Mouse (Mus musculus): Measurements from ENCODE around the gene Pcid2. TPM values are rescaled to one million over a fixed set of nuclear protein-coding genes. Genes with fewer than 3 reads are reported as not detected.
A peak's percentile ranks its signal among the peaks of the same experiment; 100 is the strongest.

The Pcid2 gene
- polyA plus RNA-seq, 1 experiment from 2014 or later, result 38.4 TPM

- Histone ChIP-seq H3K27me3 (ENCODE audit: control insufficient read depth, insufficient read depth, low read depth, low read length) (no peaks in the 10 kb centered on the region), H3K27ac (ENCODE audit: low read length) (no peak overlapping the region), H3K4me3 (ENCODE audit: low read length) (no peak overlapping the region), H3K4me1 (replicated peaks; ENCODE audit: control insufficient read depth, insufficient read depth, low read length) (no peaks in the 10 kb centered on the region), H3K36me3 (ENCODE audit: control insufficient read depth, insufficient read depth, low read length) (no peaks in the 10 kb centered on the region), H3K9me3 (ENCODE audit: control insufficient read depth, low read length) (no peaks in the 10 kb centered on the region), H3K9ac (ENCODE audit: low read length) (no peak overlapping the region), H3K4me2 (ENCODE audit: low read depth, low read length) (no peak overlapping the region)
- no peak for ATAC-seq (ENCODE audit: low read depth)
- 75% methylated on average over 4 of the region's 4 CpGs for WGBS
These were observed 47.9 kb downstream of the Pcid2 start for GRCm38 (mm10) chr8:13057351-13057750.

GRCm38 (mm10) chr8:13050550-13050949 lies 54.7 kb downstream of the Pcid2 start:
- H3K9me3 ChIP-seq (ENCODE audit: control insufficient read depth, low read length), result no peaks in the 10 kb centered on the region
- 79% methylated on average over 10 of the region's 10 CpGs for WGBS
- no peak for ATAC-seq (ENCODE audit: low read depth)
- no peaks in the 10 kb centered on the region for H3K27me3 ChIP-seq (ENCODE audit: control insufficient read depth, insufficient read depth, low read depth, low read length)
- no peak overlapping the region for H3K4me3 ChIP-seq (ENCODE audit: low read length)
- no peak overlapping the region for H3K9ac ChIP-seq (ENCODE audit: low read length)
- no peak overlapping the region for H3K27ac ChIP-seq (ENCODE audit: low read length)
- no peaks in the 10 kb centered on the region for H3K4me1 ChIP-seq (replicated peaks; ENCODE audit: control insufficient read depth, insufficient read depth, low read length)
- H3K4me2 ChIP-seq (ENCODE audit: low read depth, low read length), result no peak overlapping the region
- no peaks in the 10 kb centered on the region for H3K36me3 ChIP-seq (ENCODE audit: control insufficient read depth, insufficient read depth, low read length)

GRCm38 (mm10) chr8:13047652-13048051 lies 57.6 kb downstream of the Pcid2 start:
- WGBS, result 57% methylated on average over 5 of the region's 5 CpGs
- no peak overlapping the region for H3K27ac ChIP-seq (ENCODE audit: low read length)
- no peak for ATAC-seq (ENCODE audit: low read depth)
- no peak overlapping the region for H3K9ac ChIP-seq (ENCODE audit: low read length)
- no peaks in the 10 kb centered on the region for H3K4me1 ChIP-seq (replicated peaks; ENCODE audit: control insufficient read depth, insufficient read depth, low read length)
- H3K4me3 ChIP-seq (ENCODE audit: low read length), result no peak overlapping the region
- no peaks in the 10 kb centered on the region for H3K9me3 ChIP-seq (ENCODE audit: control insufficient read depth, low read length)
- no peak overlapping the region for H3K4me2 ChIP-seq (ENCODE audit: low read depth, low read length)
- H3K36me3 ChIP-seq (ENCODE audit: control insufficient read depth, insufficient read depth, low read length), result no peaks in the 10 kb centered on the region
- no peaks in the 10 kb centered on the region for H3K27me3 ChIP-seq (ENCODE audit: control insufficient read depth, insufficient read depth, low read depth, low read length)

- H3K27ac ChIP-seq (ENCODE audit: low read length), result no peak overlapping the region
- H3K4me1 ChIP-seq (replicated peaks; ENCODE audit: control insufficient read depth, insufficient read depth, low read length), result no peaks in the 10 kb centered on the region
- H3K36me3 ChIP-seq (ENCODE audit: control insufficient read depth, insufficient read depth, low read length), result no peaks in the 10 kb centered on the region
- no peak overlapping the region for H3K4me2 ChIP-seq (ENCODE audit: low read depth, low read length)
- no peaks in the 10 kb centered on the region for H3K9me3 ChIP-seq (ENCODE audit: control insufficient read depth, low read length)
- WGBS, result 78% methylated on average over 4 of the region's 4 CpGs
- no peak overlapping the region for H3K9ac ChIP-seq (ENCODE audit: low read length)
- no peak for ATAC-seq (ENCODE audit: low read depth)
- no peak overlapping the region for H3K4me3 ChIP-seq (ENCODE audit: low read length)
- H3K27me3 ChIP-seq (ENCODE audit: control insufficient read depth, insufficient read depth, low read depth, low read length), result no peaks in the 10 kb centered on the region
These were observed 63.8 kb downstream of the Pcid2 start for GRCm38 (mm10) chr8:13041459-13041858.

GRCm38 (mm10) chr8:13039054-13039453 lies 66.2 kb downstream of the Pcid2 start:
- no peak overlapping the region for H3K9ac ChIP-seq (ENCODE audit: low read length)
- H3K9me3 ChIP-seq (ENCODE audit: control insufficient read depth, low read length), result no peaks in the 10 kb centered on the region

GRCm38 (mm10) chr8:13037569-13037968 lies 67.7 kb downstream of the Pcid2 start:
- H3K9ac ChIP-seq (ENCODE audit: low read length), result no peak overlapping the region
- 32% methylated on average over 5 of the region's 5 CpGs for WGBS

More at GRCm38 (mm10) chr8:13039054-13039453, 66.2 kb downstream of the Pcid2 start:
- Histone ChIP-seq H3K36me3 (ENCODE audit: control insufficient read depth, insufficient read depth, low read length) (no peaks in the 10 kb centered on the region), H3K27me3 (ENCODE audit: control insufficient read depth, insufficient read depth, low read depth, low read length) (no peaks in the 10 kb centered on the region), H3K4me2 (ENCODE audit: low read depth, low read length) (no peak overlapping the region), H3K4me1 (replicated peaks; ENCODE audit: control insufficient read depth, insufficient read depth, low read length) (no peaks in the 10 kb centered on the region), H3K4me3 (ENCODE audit: low read length) (no peak overlapping the region), H3K27ac (ENCODE audit: low read length) (no peak overlapping the region)
- no peak for ATAC-seq (ENCODE audit: low read depth)
- WGBS, result 65% methylated on average over 6 of the region's 6 CpGs

GRCm38 (mm10) chr8:13037015-13037414 lies 68.2 kb downstream of the Pcid2 start, which contains the start of gene F10:
TSS of gene F10 (plus strand) at chr8:13037308.
- no peak within 1 kb of the TSS for H3K27ac ChIP-seq (ENCODE audit: low read length)
- WGBS, result 66% methylated on average over 7 of the region's 7 CpGs
- H3K4me1 ChIP-seq (replicated peaks; ENCODE audit: control insufficient read depth, insufficient read depth, low read length), result no peaks in the 10 kb centered on the region
- ATAC-seq (ENCODE audit: low read depth), result no peak
- H3K9ac ChIP-seq (ENCODE audit: low read length), result no peak within 1 kb of the TSS
- H3K9me3 ChIP-seq (ENCODE audit: control insufficient read depth, low read length), result no peaks in the 10 kb centered on the region
- no peaks in the 10 kb centered on the region for H3K36me3 ChIP-seq (ENCODE audit: control insufficient read depth, insufficient read depth, low read length)
- no peak within 1 kb of the TSS for H3K4me2 ChIP-seq (ENCODE audit: low read depth, low read length)
- no peaks in the 10 kb centered on the region for H3K27me3 ChIP-seq (ENCODE audit: control insufficient read depth, insufficient read depth, low read depth, low read length)
- H3K4me3 ChIP-seq (ENCODE audit: low read length), result no peak within 1 kb of the TSS

More at GRCm38 (mm10) chr8:13037569-13037968, 67.7 kb downstream of the Pcid2 start:
- no peak overlapping the region for H3K27ac ChIP-seq (ENCODE audit: low read length)
- no peaks in the 10 kb centered on the region for H3K27me3 ChIP-seq (ENCODE audit: control insufficient read depth, insufficient read depth, low read depth, low read length)
- no peaks in the 10 kb centered on the region for H3K9me3 ChIP-seq (ENCODE audit: control insufficient read depth, low read length)
- H3K4me2 ChIP-seq (ENCODE audit: low read depth, low read length), result no peak overlapping the region
- H3K36me3 ChIP-seq (ENCODE audit: control insufficient read depth, insufficient read depth, low read length), result no peaks in the 10 kb centered on the region
- H3K4me1 ChIP-seq (replicated peaks; ENCODE audit: control insufficient read depth, insufficient read depth, low read length), result no peaks in the 10 kb centered on the region
- H3K4me3 ChIP-seq (ENCODE audit: low read length), result no peak overlapping the region
- ATAC-seq (ENCODE audit: low read depth), result 0 out of 2 replicates have a peak, but pooled peaks have one; percentile 26

GRCm38 (mm10) chr8:13036346-13036812 lies 68.9 kb downstream of the Pcid2 start:
- H3K27ac ChIP-seq (ENCODE audit: low read length), result no peak overlapping the region
- no peak overlapping the region for H3K9ac ChIP-seq (ENCODE audit: low read length)
- H3K4me2 ChIP-seq (ENCODE audit: low read depth, low read length), result no peak overlapping the region
- H3K36me3 ChIP-seq (ENCODE audit: control insufficient read depth, insufficient read depth, low read length), result no peaks in the 10 kb centered on the region
- 73% methylated on average over 10 of the region's 10 CpGs for WGBS
- H3K27me3 ChIP-seq (ENCODE audit: control insufficient read depth, insufficient read depth, low read depth, low read length), result no peaks in the 10 kb centered on the region
- no peak overlapping the region for H3K4me3 ChIP-seq (ENCODE audit: low read length)
- ATAC-seq (ENCODE audit: low read depth), result no peak
- H3K9me3 ChIP-seq (ENCODE audit: control insufficient read depth, low read length), result no peaks in the 10 kb centered on the region
- no peaks in the 10 kb centered on the region for H3K4me1 ChIP-seq (replicated peaks; ENCODE audit: control insufficient read depth, insufficient read depth, low read length)

GRCm38 (mm10) chr8:13028482-13028881 lies 76.8 kb downstream of the Pcid2 start:
- 0 out of 2 replicates have a peak, but pooled peaks have one; percentile 17 for ATAC-seq (ENCODE audit: low read depth)
- WGBS, result 44% methylated on average over 5 of the region's 5 CpGs
- Histone ChIP-seq H3K4me1 (replicated peaks; ENCODE audit: control insufficient read depth, insufficient read depth, low read length) (no peaks in the 10 kb centered on the region), H3K9ac (ENCODE audit: low read length) (no peak overlapping the region), H3K36me3 (ENCODE audit: control insufficient read depth, insufficient read depth, low read length) (no peaks in the 10 kb centered on the region), H3K27ac (ENCODE audit: low read length) (no peak overlapping the region), H3K27me3 (ENCODE audit: control insufficient read depth, insufficient read depth, low read depth, low read length) (no peaks in the 10 kb centered on the region), H3K4me3 (ENCODE audit: low read length) (no peak overlapping the region), H3K9me3 (ENCODE audit: control insufficient read depth, low read length) (no peaks in the 10 kb centered on the region), H3K4me2 (ENCODE audit: low read depth, low read length) (no peak overlapping the region)

GRCm38 (mm10) chr8:13027615-13028014 lies 77.6 kb downstream of the Pcid2 start:
- WGBS, result 81% methylated on average over 5 of the region's 5 CpGs
- no peak for ATAC-seq (ENCODE audit: low read depth)
- Histone ChIP-seq H3K4me1 (replicated peaks; ENCODE audit: control insufficient read depth, insufficient read depth, low read length) (no peaks in the 10 kb centered on the region), H3K9me3 (ENCODE audit: control insufficient read depth, low read length) (no peaks in the 10 kb centered on the region), H3K27ac (ENCODE audit: low read length) (no peak overlapping the region), H3K27me3 (ENCODE audit: control insufficient read depth, insufficient read depth, low read depth, low read length) (no peaks in the 10 kb centered on the region), H3K4me3 (ENCODE audit: low read length) (no peak overlapping the region), H3K36me3 (ENCODE audit: control insufficient read depth, insufficient read depth, low read length) (no peaks in the 10 kb centered on the region), H3K4me2 (ENCODE audit: low read depth, low read length) (no peak overlapping the region), H3K9ac (ENCODE audit: low read length) (no peak overlapping the region)

All from lung, embryonic 16.5 days (tissue).